Mouse (Mus musculus) CD4-positive, CD25-positive, alpha-beta regulatory T cell (primary cell): Measurements from ENCODE around the gene Tmem11. TPM values are rescaled to one million over a fixed set of nuclear protein-coding genes. Genes with fewer than 3 reads are reported as not detected.

Experiments used
- polyA plus RNA-seq: library from polyadenylated mRNA; unstranded; fragments of 100-300 nt; shearing (Covaris generic); gene quantifications from one replicate; pipeline ENCODE4 v1.2.1, GENCODE M21; 2017

Gene Tmem11
- polyA plus RNA-seq = 35.2 TPM

DNA sequence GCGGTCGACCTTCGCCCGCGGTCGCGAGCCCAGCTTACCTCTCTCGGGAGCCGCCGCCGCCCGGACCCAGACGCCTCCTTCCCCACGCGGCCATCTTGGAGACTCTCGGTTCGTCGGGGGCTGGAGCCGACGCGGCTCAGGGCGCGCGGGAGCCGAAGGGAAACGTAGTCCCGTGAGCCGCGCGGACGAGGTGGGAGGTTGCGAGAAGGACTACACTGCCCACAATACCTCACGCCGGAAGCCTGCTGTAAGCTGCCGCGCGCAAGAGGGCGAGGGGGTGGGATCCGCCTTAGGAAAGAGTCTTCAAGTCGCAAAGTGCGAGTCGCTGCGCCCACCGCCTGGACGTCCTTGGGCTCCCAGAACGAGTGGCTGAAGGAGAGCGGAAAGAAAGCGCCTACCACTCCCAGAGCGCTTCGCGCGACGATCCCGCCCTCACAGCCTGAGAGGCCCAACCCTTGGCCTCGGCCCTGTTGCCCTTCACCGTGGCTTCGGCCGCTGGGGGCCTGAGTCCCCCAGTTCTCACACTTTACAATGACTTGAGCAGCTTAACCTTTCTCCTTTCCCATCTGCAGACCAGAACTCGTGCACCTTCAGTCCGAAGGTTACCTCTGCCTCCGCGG lies at the start of gene Tmem11:
TSS of gene Tmem11 (minus strand) at position 598 of the 620 bp plus-strand sequence.

DNA sequence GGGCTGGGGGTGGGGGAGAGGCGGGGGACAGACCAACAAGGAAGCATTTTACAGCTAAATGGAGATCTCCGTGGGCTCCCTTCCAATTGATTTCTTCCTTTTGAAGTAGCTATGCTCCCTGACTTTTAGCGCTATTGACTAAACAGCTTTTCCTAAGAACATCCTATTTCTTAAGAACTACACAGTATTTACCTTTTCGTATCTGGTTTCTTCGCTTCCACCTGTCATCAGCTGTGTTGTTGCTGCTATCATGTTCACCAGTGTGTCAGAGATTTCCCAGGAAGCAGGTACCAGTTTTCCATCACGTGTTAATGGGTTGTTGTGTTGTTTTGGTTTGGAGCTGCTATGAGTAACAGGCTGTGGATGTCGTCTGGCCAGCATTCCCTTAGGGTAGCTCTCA lies 35.4 kb upstream of the Tmem11 start, which contains the start of gene Natd1:
TSS of gene Natd1 (minus strand) at position 260 of the 400 bp plus-strand sequence.

DNA sequence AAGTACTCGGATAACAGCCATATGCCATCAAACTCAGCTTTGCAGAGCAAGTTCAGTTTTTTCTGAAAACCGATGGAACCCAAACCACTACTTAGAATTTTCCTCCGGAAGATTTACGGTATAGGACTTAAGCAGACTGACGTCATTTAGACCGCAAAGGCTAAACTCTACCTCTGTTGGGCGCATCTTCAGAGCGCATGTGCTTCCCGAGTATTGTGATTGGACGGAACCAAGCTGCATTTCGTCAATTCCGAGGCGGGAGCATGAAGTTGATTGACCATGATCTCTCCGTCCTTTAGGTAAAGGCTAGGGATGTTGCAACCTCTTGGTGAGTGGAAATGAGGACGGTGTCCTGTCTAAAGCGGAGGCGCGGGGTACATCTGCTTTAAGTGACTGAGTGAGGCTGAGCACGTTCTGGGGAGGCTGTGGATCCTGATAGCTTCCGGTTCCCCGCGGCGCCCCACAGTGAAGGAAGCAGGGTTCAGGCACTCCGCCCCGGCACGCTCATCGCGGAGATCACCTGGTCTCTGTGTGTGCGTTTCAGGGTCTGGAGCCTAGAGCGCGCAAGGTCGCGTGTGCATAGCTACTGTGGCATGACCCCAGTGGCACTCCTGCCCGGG lies 48.5 kb downstream of the Tmem11 start, which contains the start of gene Dhrs7b:
TSS of gene Dhrs7b (plus strand) at position 199 of the 620 bp plus-strand sequence.

Other genes with a start within 250 kb of the Tmem11 start
- gene Llgl1, start 179.5 kb downstream of the Tmem11 start, polyA plus RNA-seq = 43.6 TPM
- 174 TPM for gene Flii, start 152.0 kb downstream of the Tmem11 start, polyA plus RNA-seq
- gene Mief2, start 150.9 kb downstream of the Tmem11 start, polyA plus RNA-seq = 21.2 TPM
- 22.0 TPM for gene Top3a, start 101.9 kb downstream of the Tmem11 start, polyA plus RNA-seq
- 8.8 TPM for gene Smcr8, start 101.7 kb downstream of the Tmem11 start, polyA plus RNA-seq
- 21.8 TPM for gene Shmt1, start 67.6 kb downstream of the Tmem11 start, polyA plus RNA-seq
- gene Dhrs7b, start 48.6 kb downstream of the Tmem11 start, polyA plus RNA-seq = 29.0 TPM
- 11.1 TPM for gene Natd1, start 35.5 kb upstream of the Tmem11 start, polyA plus RNA-seq
- 65.8 TPM for gene Map2k3, start 52.8 kb upstream of the Tmem11 start, polyA plus RNA-seq
- gene Kcnj12, start 143.3 kb upstream of the Tmem11 start, polyA plus RNA-seq = not detected
- 78.8 TPM for gene Tnfrsf13b, start 247.5 kb upstream of the Tmem11 start, polyA plus RNA-seq